Mouse (Mus musculus): ENCODE measurements around the gene Cars2. TPM values are rescaled to one million over a fixed set of nuclear protein-coding genes. Genes with fewer than 3 reads are reported as not detected.

Cars2 gene
- total and polyA plus RNA-seq, 3 experiments, result 45.6 to 67.1 (median 46.4) TPM

DNA sequence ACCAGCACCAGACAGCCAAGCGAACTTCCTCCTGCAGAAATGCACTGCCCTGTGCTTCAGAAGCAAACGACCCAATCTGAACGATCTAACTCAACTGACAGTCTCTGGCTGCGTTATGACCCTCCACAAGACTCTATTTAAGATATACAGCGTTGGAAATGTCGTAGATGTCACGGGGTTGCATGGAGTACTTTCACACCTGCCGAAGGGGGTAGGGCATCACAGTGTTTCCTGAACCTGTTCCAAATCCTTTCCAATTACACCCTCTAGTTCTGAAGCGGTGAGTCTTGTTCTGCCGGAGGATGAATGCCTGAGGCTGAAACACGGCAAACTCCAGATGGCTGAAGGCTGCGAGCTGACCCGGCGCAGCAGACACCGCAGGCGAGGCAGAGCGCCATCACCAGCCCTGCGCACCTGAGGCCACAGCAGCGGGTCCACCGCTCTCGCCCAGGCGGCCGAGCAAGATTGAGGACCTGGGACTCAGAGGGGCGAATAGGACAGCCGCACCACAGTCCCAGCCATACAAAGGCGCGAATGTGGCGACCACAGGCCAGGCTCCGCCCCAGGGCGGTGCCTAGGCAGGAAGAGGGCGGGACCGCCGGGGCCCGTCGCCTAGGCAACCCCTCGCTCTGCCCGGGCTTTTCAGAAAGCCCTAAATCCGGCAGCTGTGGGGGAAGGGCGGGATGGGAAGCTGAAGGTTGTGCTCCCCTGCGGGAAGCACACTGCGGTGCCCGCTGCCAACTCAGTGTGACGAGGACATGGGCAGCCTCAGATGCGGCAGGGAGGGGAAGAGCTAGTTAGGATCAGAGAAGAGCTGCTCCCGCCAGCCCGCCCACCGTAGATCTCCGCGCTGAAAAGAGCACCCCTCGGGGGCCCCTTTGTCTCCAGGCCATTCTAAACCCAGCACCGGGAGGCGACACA, 4.5 kb upstream of the Cars2 start, which contains the start of gene Ing1 (continued):
- peak; percentile 34; the same call in 1 of the 2 replicates for TF ChIP-seq ETS1 (conservative IDR thresholded peaks at IDR 0.05; ENCODE audit: low read depth, low read length)
- TF ChIP-seq ZKSCAN1 (IDR thresholded peaks at IDR 0.05; ENCODE audit: borderline replicate concordance, low read depth, low read length), result no peak
- TF ChIP-seq PAX5 (IDR thresholded peaks at IDR 0.05; ENCODE audit: low read length), result no peak
- no peak for TF ChIP-seq ZC3H11A (IDR thresholded peaks at IDR 0.05; ENCODE audit: low read depth, low read length)
- 0 out of 2 replicates have a peak, but pooled peaks have one; percentile 28 for TF ChIP-seq KAT2A (IDR thresholded peaks at IDR 0.05; ENCODE audit: insufficient replicate concordance, low read length)
- TF ChIP-seq MAX (IDR thresholded peaks at IDR 0.05; ENCODE audit: low read length), result peak; percentile 59; the same call in 1 of the 2 replicates
- peak; percentile 97 for TF ChIP-seq ZMIZ1 (IDR thresholded peaks at IDR 0.05; ENCODE audit: low read depth, low read length)

DNA sequence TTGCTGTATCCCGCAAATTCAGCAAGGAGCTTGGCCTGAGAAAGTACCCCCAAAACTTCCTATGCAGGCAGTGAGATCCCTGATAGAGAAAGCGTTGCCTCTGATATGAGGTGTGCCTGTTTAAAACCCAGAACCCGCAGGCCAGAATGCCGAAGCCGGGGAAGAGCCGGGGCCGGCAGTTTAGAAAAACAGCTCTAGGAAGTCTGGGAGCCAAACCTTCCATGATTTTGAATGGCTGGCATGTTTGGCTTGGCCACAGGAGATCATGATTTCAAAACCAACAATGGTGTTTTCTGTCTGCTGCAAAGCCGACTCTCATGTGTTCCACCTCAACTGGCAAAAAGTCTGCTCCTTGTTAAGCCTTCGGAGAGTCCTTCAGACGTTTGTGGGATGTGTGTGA, 1.8 kb upstream of the Cars2 start:
- dilution Hi-C loops (cut with MboI; ENCODE audit: extremely low pct_ligation_motif_present, extremely low pct_unique_long_range_greater_than_20kb, low sequenced_read_pairs) (no loop called here), in situ Hi-C loops (cut with MboI; ENCODE audit: low pct_ligation_motif_present, low pct_unique_long_range_greater_than_20kb, low sequenced_read_pairs) (loop anchor here (5.0 kb wide), 1 partner anchor 65 kb away; no protein-coding TSS in a partner anchor)
- no peak overlapping the region for H3K9ac ChIP-seq (ENCODE audit: insufficient read depth, low read depth)
- DNase-seq (ENCODE audit: extremely low read depth), result no peak
- no peak overlapping the region for H3K4me3 ChIP-seq (replicated peaks in 1 of 3; ENCODE audit: low read depth in 2 of 3, low read length in 2 of 3, poor library complexity in 1 of 3)
- H3K79me2 ChIP-seq (replicated peaks; ENCODE audit: control insufficient read depth, extremely low read depth, insufficient read depth, poor library complexity, severe bottlenecking), result peaks cover 10% of the 10 kb centered on the region
- peaks cover 9 to 33% of the 10 kb centered on the region in 2 experiments for H3K4me1 ChIP-seq (ENCODE audit: control insufficient read depth in 1 of 2, insufficient read depth in 2 of 2)
- no peak overlapping the region for H3K27ac ChIP-seq (ENCODE audit: insufficient read depth, low read depth)
- no peak for TF ChIP-seq POLR2AphosphoS2 (IDR thresholded peaks at IDR 0.05; ENCODE audit: low read depth, low read length)
- no peak for TF ChIP-seq POLR2A (IDR thresholded peaks at IDR 0.05; ENCODE audit: low read depth, low read length)
- TF ChIP-seq ZC3H11A (IDR thresholded peaks at IDR 0.05; ENCODE audit: low read depth, low read length), result no peak
- no peak for TF ChIP-seq MAFK (IDR thresholded peaks at IDR 0.05; ENCODE audit: insufficient replicate concordance, low read length)
- no peak for TF ChIP-seq IRF4 (IDR thresholded peaks at IDR 0.05; ENCODE audit: low read depth, low read length)
- no peak for TF ChIP-seq E2F4 (IDR thresholded peaks at IDR 0.05; ENCODE audit: insufficient replicate concordance, low read depth, low read length)
- TF ChIP-seq GABPA (IDR thresholded peaks at IDR 0.05; ENCODE audit: insufficient replicate concordance, low read depth, low read length), result no peak
- TF ChIP-seq BHLHE40 (IDR thresholded peaks at IDR 0.05; ENCODE audit: low read depth, low read length), result no peak
- no peak for TF ChIP-seq HCFC1 (IDR thresholded peaks at IDR 0.05; ENCODE audit: low read depth, low read length)
- TF ChIP-seq USF2 (conservative IDR thresholded peaks at IDR 0.05; ENCODE audit: low read depth, low read length), result no peak
- TF ChIP-seq MXI1 (IDR thresholded peaks at IDR 0.05; ENCODE audit: low read depth, low read length), result no peak
- TF ChIP-seq CHD2 (IDR thresholded peaks at IDR 0.05; ENCODE audit: low read length), result no peak
- H3K27me3 ChIP-seq (replicated peaks), result no peaks in the 10 kb centered on the region
- H3K9me3 ChIP-seq (replicated peaks; ENCODE audit: low read length), result no peaks in the 10 kb centered on the region
- peaks cover 3 to 16% of the 10 kb centered on the region in 2 experiments for H3K36me3 ChIP-seq (replicated peaks in 1 of 2; ENCODE audit: control insufficient read depth in 1 of 2, insufficient read depth in 1 of 2, low read length in 1 of 2)
- H3K4me2 ChIP-seq (ENCODE audit: insufficient read depth, low read depth, poor library complexity, severe bottlenecking), result no peak overlapping the region

All from CH12.LX (cell line).